Mouse (Mus musculus) naive thymus-derived CD4-positive, alpha-beta T cell, adult 5 months (primary cell): ENCODE measurements around the gene Marveld3. TPM values are rescaled to one million over a fixed set of nuclear protein-coding genes. Genes with fewer than 3 reads are reported as not detected.

Source experiments
- polyA plus RNA-seq: library from polyadenylated mRNA; unstranded; fragments of 100-300 nt; shearing (Covaris generic); gene quantifications from one replicate; pipeline ENCODE4 v1.2.1, GENCODE M21; 2017

Gene Marveld3
- polyA plus RNA-seq = not detected

DNA sequence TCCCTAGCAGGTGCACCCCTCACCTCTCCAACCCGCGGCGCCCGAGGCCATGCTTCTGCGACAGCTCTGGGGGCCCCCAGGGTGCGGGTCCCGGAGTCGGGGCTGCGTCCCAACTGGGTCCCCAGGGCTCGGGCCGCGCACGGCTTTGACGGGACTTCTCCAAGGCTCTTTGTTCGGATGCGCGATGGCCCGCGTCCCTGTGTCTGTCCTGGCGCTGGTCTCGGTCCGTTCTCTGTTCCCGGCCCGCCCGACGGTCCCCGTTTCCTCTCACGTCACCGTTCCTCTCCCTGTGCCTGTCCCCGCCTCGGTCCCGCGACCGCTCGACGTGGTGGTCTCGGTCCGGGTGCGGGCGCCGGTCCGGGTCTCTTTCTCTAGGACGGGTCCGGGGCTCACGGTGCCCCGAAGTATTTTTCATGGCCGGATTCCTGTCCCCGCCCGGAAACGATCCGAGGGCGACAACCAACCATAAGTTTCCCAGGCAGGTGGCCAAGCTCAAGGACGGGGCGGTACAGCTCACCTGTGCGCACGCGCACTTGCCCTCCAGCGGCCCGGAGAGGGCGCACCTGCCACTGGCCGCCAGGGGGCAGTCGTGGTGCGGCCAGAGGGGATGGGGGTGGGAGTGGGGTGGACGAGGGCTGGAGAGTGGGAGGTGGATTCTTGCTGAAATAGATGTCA is at the start of gene Marveld3:
Marveld3 (minus strand) TSS at position 511 of the 675 bp plus-strand sequence.

DNA sequence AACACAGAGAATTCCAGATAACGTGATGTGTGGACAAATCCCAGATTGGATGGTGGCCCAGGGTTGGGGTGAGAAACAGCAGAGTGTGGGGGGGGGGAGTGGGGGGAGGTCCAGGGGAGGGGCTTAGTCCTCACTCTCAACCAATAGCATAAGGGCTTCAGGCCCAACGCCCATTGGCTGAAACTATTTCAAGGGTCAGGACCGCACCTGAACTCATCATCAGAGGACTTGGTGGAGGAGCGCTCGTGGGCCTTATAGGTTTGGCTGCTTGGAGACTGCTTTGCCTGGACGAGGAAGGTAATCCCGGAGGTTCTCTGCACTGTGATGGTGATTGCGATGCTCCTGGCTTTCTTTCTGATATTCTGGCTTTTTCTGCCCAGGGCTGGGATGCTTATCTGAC is 28.2 kb upstream of the Marveld3 start, which contains the start of gene Tat:
Tat (plus strand) TSS at position 214 of the 400 bp plus-strand sequence.

Other genes starting within 250 kb of the Marveld3 start
- 4.6 TPM for gene Atxn1l, start 224.5 kb downstream of the Marveld3 start, polyA plus RNA-seq
- 58.9 TPM for gene Ap1g1, start 183.6 kb downstream of the Marveld3 start, polyA plus RNA-seq
- gene Phlpp2, start 93.7 kb downstream of the Marveld3 start, polyA plus RNA-seq = 0.76 TPM
- gene Tat, start 28.2 kb upstream of the Marveld3 start, polyA plus RNA-seq = not detected
- gene Chst4, start 77.5 kb upstream of the Marveld3 start, polyA plus RNA-seq = not detected
- gene Zfp612, start 117.5 kb upstream of the Marveld3 start, polyA plus RNA-seq = 0.30 TPM
- not detected for gene Gm21964, start 139.0 kb upstream of the Marveld3 start, polyA plus RNA-seq
- gene Gm17720, start 140.6 kb upstream of the Marveld3 start, polyA plus RNA-seq = not detected
- not detected for gene Calb2, start 206.0 kb upstream of the Marveld3 start, polyA plus RNA-seq